In the genomic region with DNA sequence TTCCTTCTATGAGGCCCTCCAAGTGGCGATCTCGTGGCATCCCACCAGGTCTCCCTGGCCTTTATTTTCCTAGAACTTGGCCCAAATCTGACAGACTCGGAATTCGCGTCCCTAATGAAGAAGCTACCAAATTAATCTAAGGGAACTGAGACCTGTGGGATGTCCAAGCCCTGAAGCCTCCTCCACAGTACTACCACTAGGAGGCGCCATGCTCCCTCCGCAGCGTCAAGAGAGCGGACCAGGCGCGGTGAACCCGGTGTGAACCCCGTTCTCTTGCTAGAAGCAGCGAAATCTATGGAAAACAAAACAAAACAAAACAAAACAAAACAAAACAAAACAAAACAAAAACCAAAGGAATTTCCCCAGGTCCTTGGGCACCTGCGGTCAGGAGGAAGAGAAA, we compare ENCODE assay signal across 8 mouse cellular contexts. TPM values are rescaled to one million over a fixed set of nuclear protein-coding genes. Genes with fewer than 3 reads are reported as not detected.
DNase-seq lines count a peak whose midpoint lies in the region; ATAC-seq and TF ChIP-seq lines count a peak whose summit lies in the region.

No protein-coding gene starts in this region.

- intact Hi-C loops in gastrocnemius, adult 2 months (cut with DNase I) = loop anchor here (1.0 kb wide), 1 partner anchor 29 kb away; no protein-coding TSS in a partner anchor

- TF ChIP-seq CTCF in gastrocnemius, adult 2 months (IDR thresholded peaks at IDR 0.05) = peak; percentile 91
- peak; percentile 89 for TF ChIP-seq CTCF in kidney, postnatal 0 days (IDR thresholded peaks at IDR 0.05; ENCODE audit: low read depth)

- no peaks in the 10 kb centered on the region for H3K36me3 ChIP-seq in kidney, postnatal 0 days (ENCODE audit: insufficient read depth, low read length)

- H3K4me3 ChIP-seq in gastrocnemius, adult 2 months = peak overlapping the region; percentile 42
- no peak overlapping the region for H3K4me3 ChIP-seq in kidney, postnatal 0 days (replicated peaks; ENCODE audit: low read depth, low read length)

- no peak overlapping the region for H3K27ac ChIP-seq in gastrocnemius, adult 2 months
- H3K27ac ChIP-seq in kidney, postnatal 0 days = no peak overlapping the region

- no peaks in the 10 kb centered on the region for H3K4me1 ChIP-seq in kidney, postnatal 0 days (replicated peaks; ENCODE audit: insufficient read depth, low read length)

- H3K27me3 ChIP-seq in kidney, postnatal 0 days (ENCODE audit: insufficient read depth, low read length) = no peaks in the 10 kb centered on the region

- WGBS in kidney, postnatal 0 days = 8% methylated on average over 15 of the region's 15 CpGs

- H3K9me3 ChIP-seq in kidney, postnatal 0 days (replicated peaks; ENCODE audit: low read length) = no peaks in the 10 kb centered on the region

- no peak for ATAC-seq in CD4-positive, CD25-positive, alpha-beta regulatory T cell, adult 4 months
- 0 out of 2 replicates have a peak, but pooled peaks have one; percentile 57 for ATAC-seq in kidney, postnatal 0 days (replicated peaks; ENCODE audit: low FRiP score, low read depth)
- ATAC-seq in megakaryocyte, adult 5-6 weeks (ENCODE audit: poor library complexity, severe bottlenecking) = peak; percentile 69

- peak; percentile 80 for DNase-seq in CD4-positive, CD25-positive, alpha-beta regulatory T cell, adult 2 months (ENCODE audit: low read depth, low spot score)
- peak; percentile 55 for DNase-seq in CD4-positive helper T cell, adult 2 months (ENCODE audit: low read depth, low spot score)
- peak; percentile 76 for DNase-seq in c-Kit-positive CD71-positive TER-119-negative erythroid progenitor cells, embryonic 14.5 days (ENCODE audit: low read depth)
- peak; percentile 74 for DNase-seq in gastrocnemius, adult 2 months
- peak; percentile 84 for DNase-seq in kidney, postnatal 0 days (ENCODE audit: low spot score)
- DNase-seq in spleen, postnatal 4 days (ENCODE audit: low spot score in 2 of 2) = peak; percentile 84 to 93

- no peak overlapping the region for H3K4me2 ChIP-seq in kidney, postnatal 0 days (ENCODE audit: low read length)

- no peak overlapping the region for H3K9ac ChIP-seq in kidney, postnatal 0 days (ENCODE audit: low read depth, low read length)

RNA-seq across cellular contexts. Expression of gene Gtf3c5, which starts 9.3 kb away (rescaled TPM):
- 10 to 100 TPM; 18.5 to 27.0 TPM for polyA plus RNA-seq in CD4-positive, CD25-positive, alpha-beta regulatory T cell, adult 4 months (2017; shearing (Covaris generic))
- 1 to 10 TPM; 7.2 to 8.0 TPM for total RNA-seq in gastrocnemius, adult 2 months (2021)
- polyA plus RNA-seq in kidney, postnatal 0 days (2015; fragmentation: Nextera tagmentation; extraction: Ambion mirVana) = 19.6 and 22.4 TPM in 2 replicates
- total RNA-seq in megakaryocyte, adult 5-6 weeks (2015) = 12.2 and 15.2 TPM in 2 replicates
- total RNA-seq in megakaryocyte, adult 5-6 weeks (2017) = 10.3 and 13.7 TPM in 2 replicates

RNA-seq across cellular contexts. Expression of gene Gfi1b, which starts 29.0 kb away (rescaled TPM):
- not detected for polyA plus RNA-seq in CD4-positive, CD25-positive, alpha-beta regulatory T cell, adult 4 months (2017; shearing (Covaris generic))
- total RNA-seq in gastrocnemius, adult 2 months (2021) = not detected
- 0.09 TPM in 1 of 2 replicates, not detected in the other for polyA plus RNA-seq in kidney, postnatal 0 days (2015; fragmentation: Nextera tagmentation; extraction: Ambion mirVana)
- 2.9 and 7.4 TPM in 2 replicates for total RNA-seq in megakaryocyte, adult 5-6 weeks (2015)
- 6.1 and 7.8 TPM in 2 replicates for total RNA-seq in megakaryocyte, adult 5-6 weeks (2017)

RNA-seq across cellular contexts. Expression of gene Cel, which starts 29.6 kb away (rescaled TPM):
- not detected for polyA plus RNA-seq in CD4-positive, CD25-positive, alpha-beta regulatory T cell, adult 4 months (2017; shearing (Covaris generic))
- total RNA-seq in gastrocnemius, adult 2 months (2021) = not detected
- polyA plus RNA-seq in kidney, postnatal 0 days (2015; fragmentation: Nextera tagmentation; extraction: Ambion mirVana) = not detected in 2 replicates
- not detected in 2 replicates for total RNA-seq in megakaryocyte, adult 5-6 weeks (2015)
- total RNA-seq in megakaryocyte, adult 5-6 weeks (2017) = not detected in 2 replicates

RNA-seq across cellular contexts. Expression of gene Tsc1, which starts 48.2 kb away (rescaled TPM):
- polyA plus RNA-seq in CD4-positive, CD25-positive, alpha-beta regulatory T cell, adult 4 months (2017; shearing (Covaris generic)) = 10 to 100 TPM; 15.9 to 33.3 TPM
- 10 to 100 TPM; 42.5 to 45.9 TPM for total RNA-seq in gastrocnemius, adult 2 months (2021)
- polyA plus RNA-seq in kidney, postnatal 0 days (2015; fragmentation: Nextera tagmentation; extraction: Ambion mirVana) = 9.5 and 10.6 TPM in 2 replicates
- total RNA-seq in megakaryocyte, adult 5-6 weeks (2015) = 8.9 and 10.9 TPM in 2 replicates
- 11.7 and 12.9 TPM in 2 replicates for total RNA-seq in megakaryocyte, adult 5-6 weeks (2017)
